Mouse (Mus musculus) cerebellum, adult 8-10 months (tissue): ENCODE measurements around the gene Cpne5.
"Not testable (repeated sequence)": the region's sequence is repeated elsewhere in the genome, so short reads cannot be mapped to it uniquely, and the experiment has no call there.

Experiments used
- DNase-seq: peaks from one replicate; pipeline ENCODE4 v3.0.0; 2022

The Cpne5 gene

GRCm38 (mm10) chr17:29237772-29238420 is at the start of gene Cpne5:
Cpne5 (minus strand) TSS chr17:29238167.
- no peak for DNase-seq

DNA sequence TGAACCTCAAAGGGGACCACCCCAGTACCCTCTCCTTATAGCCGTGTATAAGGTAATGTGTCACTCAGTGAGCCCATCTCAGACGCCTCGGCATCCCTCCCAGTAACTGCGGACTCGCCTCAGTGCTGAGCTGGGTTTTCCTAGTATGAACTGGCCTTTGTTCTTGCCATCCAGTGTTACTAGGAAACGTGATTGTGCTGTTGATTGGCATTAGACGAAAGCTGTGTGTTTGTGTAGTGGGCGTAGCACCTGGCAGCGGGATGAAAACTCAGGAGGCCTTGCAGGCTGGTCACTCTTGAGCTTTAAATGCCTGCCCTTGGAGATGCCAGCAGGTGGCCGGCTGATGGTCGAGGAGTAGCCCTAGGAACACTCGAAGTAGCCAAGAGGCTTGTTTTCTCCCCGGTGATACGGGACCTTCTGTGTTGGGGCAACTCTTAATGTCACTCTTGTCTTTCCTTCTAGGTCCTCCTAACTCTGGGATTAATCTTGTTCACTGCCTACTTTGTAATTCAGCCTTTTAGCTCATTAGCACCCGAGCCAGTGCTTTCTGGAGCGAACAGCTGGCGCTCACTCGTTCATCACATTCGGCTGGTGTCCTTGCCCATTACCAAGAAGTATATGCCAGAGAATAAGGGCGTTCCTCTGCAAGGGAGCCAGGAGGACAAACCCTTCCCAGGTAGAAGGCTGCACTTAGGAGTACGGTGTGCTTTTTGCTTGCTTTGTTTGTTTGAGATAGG is 44.4 kb upstream of the Cpne5 start:
- no peak for DNase-seq

- no peak for DNase-seq
These were observed 43.6 kb upstream of the Cpne5 start for GRCm38 (mm10) chr17:29281541-29281940.

GRCm38 (mm10) chr17:29280422-29280821 is 42.5 kb upstream of the Cpne5 start:
- no peak for DNase-seq

DNA sequence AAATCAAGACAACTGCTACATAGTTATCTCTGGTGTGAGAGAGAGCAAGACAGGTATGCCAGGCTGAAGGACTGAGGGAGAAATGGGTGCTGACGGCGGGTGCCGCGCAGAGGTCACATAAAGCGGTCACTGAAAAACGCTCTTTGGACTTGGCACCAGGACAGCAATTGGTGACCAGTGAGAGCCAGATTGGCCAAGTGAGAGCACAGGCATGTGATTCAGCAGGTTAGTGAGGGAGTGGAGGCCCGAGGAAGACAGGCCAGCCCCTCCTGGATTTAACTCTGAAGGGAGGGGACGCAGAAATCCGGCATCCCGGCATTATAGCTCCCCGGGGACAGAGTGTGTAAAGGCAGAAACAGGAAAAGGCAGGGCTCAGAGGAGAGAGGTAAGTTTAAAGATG is 35.9 kb upstream of the Cpne5 start:
- DNase-seq = no peak

GRCm38 (mm10) chr17:29273156-29273555 is 35.2 kb upstream of the Cpne5 start:
- no peak for DNase-seq

DNA sequence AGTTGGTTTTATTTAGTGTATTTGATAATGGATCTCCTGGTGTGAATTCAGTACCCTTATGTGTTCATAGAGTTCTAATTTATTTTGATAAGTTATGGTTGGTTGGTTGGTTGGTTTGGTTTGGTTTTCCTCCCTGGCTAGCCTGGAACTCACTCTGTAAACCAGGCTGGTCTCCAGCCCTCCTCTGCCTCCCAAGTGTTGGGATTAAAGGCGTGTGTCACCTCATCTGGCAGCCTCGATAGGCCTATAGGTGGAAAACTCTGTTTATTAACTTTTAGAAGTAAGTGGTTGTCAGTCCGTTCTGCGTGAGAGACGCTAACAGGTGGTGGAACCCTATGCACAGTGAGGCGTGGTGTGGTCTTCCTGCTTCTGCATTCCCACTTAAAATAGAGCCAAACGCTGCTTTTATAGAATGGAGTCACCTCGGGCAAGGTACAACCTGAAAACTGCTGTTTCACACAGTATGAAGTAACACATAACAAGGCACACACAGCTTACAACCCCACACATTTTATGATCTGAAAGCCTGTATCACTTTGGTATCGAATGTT is 32.3 kb upstream of the Cpne5 start:
- no peak for DNase-seq

DNA sequence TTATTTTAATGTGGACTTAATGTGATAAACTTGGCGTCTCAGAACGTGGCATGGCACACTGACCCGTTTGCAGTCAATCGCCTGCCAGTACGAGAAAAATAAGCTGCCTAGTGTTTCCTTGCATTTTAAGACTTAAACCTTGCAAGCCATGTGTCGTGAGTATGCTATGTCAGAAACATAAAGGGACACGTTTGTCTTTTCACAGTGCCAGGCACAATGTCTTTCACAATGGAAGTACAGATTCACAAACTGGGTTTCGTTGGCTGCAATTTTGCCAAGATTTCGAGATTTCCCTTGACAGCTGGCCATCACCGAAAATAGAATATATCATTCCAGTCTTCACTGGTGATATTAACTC is 31.4 kb upstream of the Cpne5 start:
- DNase-seq = no peak

DNA sequence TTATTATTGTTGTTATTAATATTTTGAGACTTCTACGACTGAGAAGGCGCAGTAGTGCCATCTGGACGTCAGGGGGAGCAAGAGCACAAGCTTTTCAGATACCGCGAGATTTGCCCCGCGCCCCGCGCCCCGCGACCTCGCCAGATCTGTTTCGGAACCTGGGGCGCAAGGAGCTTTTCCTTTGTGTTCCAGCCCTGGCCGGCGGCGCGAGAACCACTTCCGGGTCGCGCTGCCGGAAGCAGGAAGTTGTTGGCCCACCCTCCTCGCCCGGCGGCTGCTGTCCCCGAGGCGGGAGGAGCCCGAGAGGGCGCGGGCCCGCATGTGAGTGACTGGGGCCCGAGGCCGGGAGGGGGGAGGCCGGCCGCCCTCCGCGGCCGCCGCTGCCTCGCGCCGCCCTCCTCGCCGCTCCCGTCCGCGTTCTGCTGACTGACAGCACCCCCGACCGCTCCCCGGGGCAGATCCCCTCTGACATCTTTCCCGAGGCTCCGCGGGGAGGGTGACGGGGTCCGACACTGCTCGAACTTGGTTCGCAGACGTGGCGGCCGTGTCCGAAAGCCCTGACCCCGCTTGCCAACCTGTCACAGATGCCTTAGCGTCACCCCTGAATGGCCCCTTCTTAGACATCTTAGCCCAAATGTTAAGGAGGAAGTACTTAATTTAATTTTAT is 30.8 kb upstream of the Cpne5 start, which contains the start of gene BC004004:
TSS of gene BC004004 (plus strand) at position 107 of the 667 bp plus-strand sequence.
- DNase-seq = peak; percentile 96

- DNase-seq = no peak
These were observed 30.1 kb upstream of the Cpne5 start for GRCm38 (mm10) chr17:29267931-29268681.

DNA sequence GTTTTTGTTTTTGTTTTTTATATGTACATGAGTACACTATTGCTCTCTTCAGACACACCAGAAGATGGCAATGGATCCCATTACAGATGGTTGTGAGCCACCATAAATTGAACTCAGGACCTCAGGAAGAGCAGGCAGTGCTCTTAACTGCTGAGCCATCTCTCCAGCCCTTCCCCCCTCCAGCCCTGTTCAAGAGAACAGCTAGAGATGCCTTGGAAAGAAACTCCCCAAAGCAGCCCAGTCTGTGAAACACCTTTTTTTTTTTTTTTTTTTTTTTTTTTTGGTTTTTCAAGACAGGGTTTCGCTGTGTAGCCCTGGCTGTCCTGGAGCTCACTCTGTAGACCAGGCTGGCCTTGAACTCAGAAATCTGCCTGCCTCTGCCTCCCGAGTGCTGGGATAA is 29.1 kb upstream of the Cpne5 start:
- DNase-seq = not testable (repeated sequence)

GRCm38 (mm10) chr17:29264760-29265159 is 26.8 kb upstream of the Cpne5 start:
- no peak for DNase-seq

- peak; percentile 87 for DNase-seq
These were observed 26.1 kb upstream of the Cpne5 start, which contains the start of gene Ppil1 for GRCm38 (mm10) chr17:29263840-29264633. Ppil1 (minus strand) TSS chr17:29264186.

- DNase-seq = no peak
These were observed 25.4 kb upstream of the Cpne5 start for GRCm38 (mm10) chr17:29263417-29263816.

DNA sequence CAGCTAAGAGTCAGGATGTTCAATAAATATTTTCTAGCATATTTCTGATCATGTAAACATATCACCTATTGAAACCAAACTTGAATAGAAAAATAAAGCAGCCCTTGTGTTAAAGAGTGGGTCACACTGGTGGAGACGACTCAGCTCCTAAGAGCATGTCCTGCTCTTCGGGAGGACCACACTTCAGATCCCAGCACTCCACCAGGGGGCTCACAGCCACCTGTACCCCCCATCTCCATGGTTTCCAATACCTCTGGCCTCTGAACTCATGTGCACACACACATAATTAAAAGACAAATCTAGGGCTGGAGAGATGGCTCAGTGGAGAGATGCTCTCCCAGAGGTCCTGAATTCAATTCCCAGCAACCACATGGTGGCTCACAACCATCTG is 24.3 kb upstream of the Cpne5 start:
- DNase-seq = no peak

GRCm38 (mm10) chr17:29261603-29262258 is 23.8 kb upstream of the Cpne5 start:
- no peak for DNase-seq

- DNase-seq = no peak
These were observed 22.5 kb upstream of the Cpne5 start for GRCm38 (mm10) chr17:29260501-29260900.

- peak; percentile 77 for DNase-seq
These were observed 21.5 kb upstream of the Cpne5 start for GRCm38 (mm10) chr17:29259489-29259888.

DNA sequence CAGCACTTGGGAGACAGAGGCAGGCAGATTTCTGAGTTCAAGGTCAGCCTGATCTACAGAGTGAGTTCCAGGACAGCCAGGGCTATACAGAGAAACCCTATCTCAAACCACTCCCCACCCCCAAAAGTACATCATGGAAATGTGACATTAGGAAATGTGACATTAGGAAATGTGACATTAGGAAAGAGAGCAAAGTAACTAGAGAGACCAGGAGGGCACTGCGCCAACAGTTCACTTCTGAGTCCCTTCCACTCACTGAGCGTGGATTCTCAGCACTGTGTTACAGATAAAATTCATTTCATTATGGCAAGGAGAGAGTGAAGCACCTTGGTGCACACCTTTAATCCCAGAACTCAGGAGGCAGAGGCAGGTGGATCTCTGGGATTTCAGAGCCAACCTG is 21.0 kb upstream of the Cpne5 start:
- DNase-seq = no peak

DNA sequence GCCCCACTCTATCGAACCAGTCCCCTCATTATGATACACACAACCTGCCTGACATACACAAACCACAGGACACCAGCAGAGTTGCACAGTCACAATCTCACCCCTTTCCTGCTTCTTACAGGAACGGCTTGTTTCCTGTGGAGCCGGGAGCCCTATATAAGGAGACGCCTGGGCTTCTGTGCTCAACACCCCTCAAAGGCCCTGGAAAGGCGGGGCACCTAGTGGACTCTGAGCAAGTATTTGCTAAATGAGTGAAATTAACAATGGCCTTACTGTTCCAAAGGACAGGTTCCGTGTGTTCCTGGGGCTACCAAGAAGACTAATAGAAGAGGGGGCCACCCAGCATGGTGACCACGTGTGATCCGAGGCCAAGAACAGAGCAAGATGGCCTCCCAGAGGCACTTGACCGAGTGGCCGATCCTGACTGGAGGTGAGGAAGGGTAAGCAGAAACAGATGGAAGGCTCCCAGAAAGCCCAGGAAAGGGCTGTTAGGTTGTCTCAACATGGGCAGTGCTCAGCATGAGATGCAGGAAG is 20.1 kb upstream of the Cpne5 start:
- no peak for DNase-seq

- DNase-seq = no peak
These were observed 19.1 kb upstream of the Cpne5 start for GRCm38 (mm10) chr17:29257001-29257511.
